In genomic region chr9:62340301-62341122, GRCm38 (mm10) we compare ENCODE assay signal across 8 mouse cellular contexts. TPM values are rescaled to one million over a fixed set of nuclear protein-coding genes. Genes with fewer than 3 reads are reported as not detected.
DNase-seq lines count a peak whose midpoint lies in the region; ATAC-seq and TF ChIP-seq lines count a peak whose summit lies in the region.

No protein-coding gene starts in this region.

- intact Hi-C loops in left cerebral cortex, postnatal 4 days (cut with DNase I) = no loop called here

- peak overlapping the region; percentile 94 for H3K4me2 ChIP-seq in heart, embryonic 12.5 days
- peak overlapping the region; percentile 94 for H3K4me2 ChIP-seq in liver, embryonic 14.5 days (ENCODE audit: low read depth)

- peak overlapping the region; percentile 100 for H3K9ac ChIP-seq in heart, embryonic 12.5 days
- peak overlapping the region; percentile 67 for H3K9ac ChIP-seq in liver, embryonic 14.5 days (replicated peaks)

- peaks cover 18% of the 10 kb centered on the region for H3K4me1 ChIP-seq in heart, embryonic 12.5 days (replicated peaks)
- H3K4me1 ChIP-seq in E14TG2a.4 (replicated peaks; ENCODE audit: low read depth, low read length) = peaks cover 48% of the 10 kb centered on the region
- H3K4me1 ChIP-seq in forebrain, embryonic 10.5 days = peaks cover 50% of the 10 kb centered on the region
- H3K4me1 ChIP-seq in liver, embryonic 14.5 days (replicated peaks; ENCODE audit: control insufficient read depth in 2 of 2, insufficient read depth in 2 of 2, low read length in 1 of 2) = peaks cover 3 to 18% of the 10 kb centered on the region in 2 experiments

- no peak for TF ChIP-seq EP300 in liver, embryonic 14.5 days (IDR thresholded peaks at IDR 0.05; ENCODE audit: low read depth)

- no peak for DNase-seq in heart, adult 18-20 months
- no peak for DNase-seq in forebrain, embryonic 10.5 days (ENCODE audit: extremely low spot score, low spot score)
- DNase-seq in liver, embryonic 14.5 days (ENCODE audit: low read depth in 3 of 3, low spot score in 3 of 3) = no peak
- no peak for DNase-seq in left cerebral cortex, postnatal 4 days
- no peak for DNase-seq in urinary bladder, postnatal 14 days (ENCODE audit: low spot score)
- DNase-seq in right cerebral cortex, postnatal 4 days = no peak

- no peaks in the 10 kb centered on the region for H3K9me3 ChIP-seq in heart, embryonic 12.5 days (replicated peaks)
- no peaks in the 10 kb centered on the region for H3K9me3 ChIP-seq in E14TG2a.4 (ENCODE audit: low read length)
- no peaks in the 10 kb centered on the region for H3K9me3 ChIP-seq in forebrain, embryonic 10.5 days
- no peaks in the 10 kb centered on the region for H3K9me3 ChIP-seq in liver, embryonic 14.5 days (ENCODE audit: control insufficient read depth, low read length)

- 0 out of 2 replicates have a peak, but pooled peaks cover 2% of the 10 kb centered on the region for H3K36me3 ChIP-seq in heart, embryonic 12.5 days
- H3K36me3 ChIP-seq in E14TG2a.4 (ENCODE audit: insufficient read depth, low read length) = 0 out of 2 replicates have a peak, but pooled peaks cover 3% of the 10 kb centered on the region
- H3K36me3 ChIP-seq in forebrain, embryonic 10.5 days (replicated peaks) = peaks cover 13% of the 10 kb centered on the region; the same call in 1 of the 2 replicates
- no peaks in the 10 kb centered on the region for H3K36me3 ChIP-seq in liver, embryonic 14.5 days (replicated peaks; ENCODE audit: control insufficient read depth, insufficient read depth, low read depth)

- peak overlapping the region; percentile 99 for H3K4me3 ChIP-seq in heart, embryonic 12.5 days
- H3K4me3 ChIP-seq in E14TG2a.4 (replicated peaks; ENCODE audit: low read length) = peak overlapping the region; percentile 88
- peak overlapping the region; percentile 96 for H3K4me3 ChIP-seq in forebrain, embryonic 10.5 days
- peak overlapping the region; percentile 71 to 85 for H3K4me3 ChIP-seq in liver, embryonic 14.5 days (ENCODE audit: insufficient read depth in 1 of 2, low read depth in 2 of 2, low read length in 2 of 2)

- no peak for TF ChIP-seq CTCF in E14TG2a.4 (conservative IDR thresholded peaks at IDR 0.05; ENCODE audit: low read length)
- TF ChIP-seq CTCF in liver, embryonic 14.5 days (IDR thresholded peaks at IDR 0.05; ENCODE audit: low read depth) = no peak

- ATAC-seq in heart, embryonic 12.5 days (ENCODE audit: insufficient number of reproducible peaks, low FRiP score) = peak; percentile 26
- ATAC-seq in liver, embryonic 14.5 days (ENCODE audit: insufficient read depth) = peak; percentile 42

- peak overlapping the region; percentile 44; the same call in 1 of the 2 replicates for H3K27ac ChIP-seq in heart, embryonic 12.5 days (ENCODE audit: poor library complexity, severe bottlenecking)
- peak overlapping the region; percentile 100 for H3K27ac ChIP-seq in forebrain, embryonic 10.5 days
- no peak overlapping the region for H3K27ac ChIP-seq in liver, embryonic 14.5 days

- H3K27me3 ChIP-seq in heart, embryonic 12.5 days (replicated peaks) = no peaks in the 10 kb centered on the region
- peaks cover 3% of the 10 kb centered on the region for H3K27me3 ChIP-seq in E14TG2a.4 (ENCODE audit: insufficient read depth, low read length)
- no peaks in the 10 kb centered on the region for H3K27me3 ChIP-seq in forebrain, embryonic 10.5 days (ENCODE audit: poor library complexity, severe bottlenecking)
- no peaks in the 10 kb centered on the region; the same call in 1 of the 2 replicates for H3K27me3 ChIP-seq in liver, embryonic 14.5 days (ENCODE audit: control insufficient read depth, insufficient read depth, low read length)

- 3% methylated on average over 42 of the region's 48 CpGs for WGBS in heart, embryonic 12.5 days
- WGBS in forebrain, embryonic 10.5 days = 2% methylated on average over 48 of the region's 48 CpGs
- under 1% methylated on average over 48 of the region's 48 CpGs for WGBS in liver, embryonic 14.5 days (ENCODE audit: insufficient replicate concordance)

RNA-seq across cellular contexts. Expression of gene Anp32a, which starts 0.6 kb away (rescaled TPM):
- polyA plus RNA-seq in heart, embryonic 12.5 days (2016; fragmentation: Nextera tagmentation; extraction: Ambion mirVana) = 156 and 158 TPM in 2 replicates
- 100 to 1,000 TPM; 180 to 184 TPM for total RNA-seq in heart, adult 18-20 months (2021)
- 224 and 281 TPM in 2 replicates for polyA plus RNA-seq in forebrain, embryonic 10.5 days (2016; fragmentation: Nextera tagmentation; extraction: Ambion mirVana)
- polyA plus RNA-seq in liver, embryonic 14.5 days (2012; rRNA removed) = 56.1 and 240 TPM in 2 replicates
- polyA plus RNA-seq in liver, embryonic 14.5 days (2014; fragmentation: Nextera tagmentation; extraction: Ambion mirVana) = 54.3 and 54.7 TPM in 2 replicates
- total RNA-seq in left cerebral cortex, postnatal 4 days (2021) = 100 to 1,000 TPM; 231 to 251 TPM

RNA-seq across cellular contexts. Expression of gene Spesp1, which starts 58.5 kb away (rescaled TPM):
- polyA plus RNA-seq in heart, embryonic 12.5 days (2016; fragmentation: Nextera tagmentation; extraction: Ambion mirVana) = not detected in 2 replicates
- total RNA-seq in heart, adult 18-20 months (2021) = not detected
- polyA plus RNA-seq in forebrain, embryonic 10.5 days (2016; fragmentation: Nextera tagmentation; extraction: Ambion mirVana) = 0.05 TPM in 1 of 2 replicates, not detected in the other
- polyA plus RNA-seq in liver, embryonic 14.5 days (2012; rRNA removed) = not detected in 2 replicates
- polyA plus RNA-seq in liver, embryonic 14.5 days (2014; fragmentation: Nextera tagmentation; extraction: Ambion mirVana) = not detected in 2 replicates
- not detected for total RNA-seq in left cerebral cortex, postnatal 4 days (2021)
